Mouse (Mus musculus): ENCODE results near the gene Smyd2.

GRCm38 (mm10) chr1:189885975-189886374 is 36.2 kb downstream of the Smyd2 start:
- TF ChIP-seq USF1 (IDR thresholded peaks at IDR 0.05; ENCODE audit: low read depth, low read length) (no peak), ZC3H11A (IDR thresholded peaks at IDR 0.05; ENCODE audit: low read depth, low read length) (no peak), EP300 (IDR thresholded peaks at IDR 0.05; ENCODE audit: low read length) (no peak), CTCF (conservative IDR thresholded peaks at IDR 0.05 in 1 of 2, IDR thresholded peaks at IDR 0.05 in 1 of 2; ENCODE audit: low read depth in 2 of 2, low read length in 2 of 2) (no peak), MAZ (IDR thresholded peaks at IDR 0.05; ENCODE audit: low read depth, low read length) (no peak), ELF1 (IDR thresholded peaks at IDR 0.05; ENCODE audit: low read depth, low read length) (no peak), TBP (conservative IDR thresholded peaks at IDR 0.05; ENCODE audit: low read depth, low read length) (no peak)
